Mouse (Mus musculus) erythroblast, adult 5-6 weeks (primary cell): ENCODE data around the gene Fam117a. TPM values are rescaled to one million over a fixed set of nuclear protein-coding genes. Genes with fewer than 3 reads are reported as not detected.

Experiments
- ATAC-seq: replicated peaks from 2 replicates; pipeline ENCODE4 v1.8.0; 2016; ENCODE audit warnings: moderate number of reproducible peaks, mild to moderate bottlenecking, moderate TSS enrichment, inconsistent platforms; ENCODE audit not compliant: poor library complexity, low FRiP score, severe bottlenecking
- total RNA-seq, 2 experiments: library from RNA; stranded (forward) in 1 of 2; stranded (reverse) in 1 of 2; fragments of 150-400 nt in 1 of 2; fragments of 200-764, 138-1000 nt in 1 of 2; gene quantifications; 2 replicates each; pipeline versions ENCODE4 v1.2.3 to v1.2.4; 2015 to 2017; ENCODE audit warnings: low replicate concordance in 2 of 2

Gene Fam117a
- total RNA-seq, 2 experiments from 2014 or later, result 321 to 450 TPM

DNA sequence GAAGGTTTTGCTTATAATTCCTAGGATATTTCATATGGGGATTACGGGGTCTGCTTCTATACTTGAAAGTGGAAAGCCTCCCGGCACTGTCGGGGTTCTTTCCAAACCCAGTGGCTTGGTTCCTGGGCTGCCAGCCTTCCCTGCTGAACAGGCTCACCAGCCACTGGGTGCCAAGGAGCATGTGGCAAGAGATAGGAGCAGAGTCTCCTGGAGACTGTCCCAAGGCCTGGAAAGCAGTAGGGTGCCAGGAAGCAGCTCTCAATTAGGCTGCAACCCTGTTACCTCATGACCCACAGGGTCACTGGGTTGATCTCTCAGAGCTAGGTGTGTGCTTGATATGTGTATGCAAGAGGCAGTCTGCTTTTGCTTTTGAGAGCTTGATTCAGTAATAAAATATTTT lies 75.8 kb downstream of the Fam117a start:
- no peak for ATAC-seq

DNA sequence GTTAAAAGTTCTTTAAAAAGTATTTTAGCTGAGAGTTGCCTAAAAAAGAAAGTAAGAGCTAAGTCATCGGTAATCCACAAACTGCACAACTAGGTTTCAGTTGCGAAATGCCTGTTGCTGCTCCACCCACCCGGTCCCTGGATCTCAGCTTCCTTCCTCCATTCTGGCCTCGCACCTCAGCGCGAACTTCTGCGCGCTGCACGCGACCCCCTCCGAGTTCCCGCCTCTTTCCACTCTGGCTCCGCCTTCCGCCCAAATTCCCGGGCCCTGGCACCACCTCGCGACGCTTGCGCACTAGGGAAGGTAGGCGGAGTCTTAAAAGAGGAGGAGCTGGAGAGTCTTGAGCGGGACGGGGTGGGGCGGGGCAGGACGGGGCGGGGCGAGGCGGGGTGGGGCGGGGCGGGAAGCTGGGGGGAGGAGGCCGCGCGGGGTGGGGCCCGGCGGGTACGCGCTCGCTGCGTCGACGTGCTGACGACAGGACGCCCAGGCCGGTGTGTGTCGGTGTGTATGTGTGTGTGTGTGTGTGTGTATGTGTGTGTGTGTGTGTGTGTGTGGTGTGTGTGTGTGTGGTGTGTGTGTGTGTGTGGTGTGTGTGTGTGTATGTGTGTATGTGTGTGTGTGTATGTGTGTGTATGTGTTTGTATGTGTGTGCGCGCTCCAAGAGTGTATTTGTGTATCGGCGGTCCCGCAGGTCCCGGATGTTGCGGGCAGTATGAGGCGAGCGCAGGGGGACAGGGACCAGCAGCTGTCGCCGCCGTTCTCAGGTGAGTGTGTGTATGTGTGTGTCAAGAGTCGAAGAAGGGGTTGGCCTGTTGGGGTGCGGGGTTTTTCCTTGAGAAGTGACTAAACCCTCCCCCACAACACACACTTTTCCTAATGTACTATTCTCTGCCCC lies 77.1 kb downstream of the Fam117a start, which contains the start of gene Spop:
TSS of gene Spop (plus strand) at position 440 of the 895 bp plus-strand sequence.
- peak; percentile 84 for ATAC-seq

DNA sequence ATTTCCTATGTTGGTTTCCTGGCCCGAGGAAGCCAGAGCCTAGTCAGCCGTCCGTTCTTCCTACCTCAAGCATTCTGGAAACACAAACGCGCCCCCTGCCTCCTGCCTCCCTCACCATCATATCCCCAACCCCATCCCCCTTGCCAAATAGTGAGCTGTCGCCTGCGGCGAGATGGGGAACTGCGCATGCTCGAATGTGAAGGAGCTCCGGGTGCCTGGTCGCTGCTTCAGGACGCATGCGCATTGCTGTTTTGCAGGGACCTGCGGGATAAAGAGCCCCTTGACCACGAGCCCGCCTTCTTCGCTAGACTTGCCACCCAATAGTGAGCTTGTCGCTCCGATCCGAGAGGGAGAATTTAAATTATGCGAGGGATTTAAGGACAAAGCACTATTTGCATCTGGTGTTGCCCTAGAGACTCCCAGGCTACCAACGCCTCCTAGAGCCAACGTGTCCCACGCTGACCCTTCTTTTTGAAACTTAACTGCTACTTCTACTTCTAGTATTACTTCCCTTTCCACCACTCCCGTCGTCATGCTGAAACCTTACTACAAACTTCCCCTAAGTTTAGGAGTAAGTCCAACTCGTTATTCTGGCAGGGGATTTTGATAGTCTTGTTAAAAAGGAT lies 77.8 kb downstream of the Fam117a start:
- ATAC-seq, result peak; percentile 87

DNA sequence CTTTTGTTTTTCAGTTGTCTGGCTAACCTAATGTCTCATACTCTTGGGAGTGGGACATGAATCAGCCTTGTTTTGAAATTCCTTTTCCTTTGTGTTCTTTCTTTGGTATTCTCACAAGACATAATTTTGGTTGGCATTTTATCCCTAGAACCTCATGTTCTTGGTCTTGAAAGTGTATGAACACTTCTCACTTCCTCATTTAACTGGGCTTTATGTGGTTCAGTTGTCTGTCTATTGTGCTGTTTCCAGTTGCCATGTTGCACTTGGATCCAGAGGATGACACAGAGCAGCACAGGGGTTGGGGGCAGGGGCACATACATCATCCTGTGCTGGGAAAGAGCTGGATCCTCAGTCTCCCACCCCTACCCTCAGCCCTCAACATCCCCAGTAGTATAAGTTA lies 79.1 kb downstream of the Fam117a start:
- ATAC-seq, result no peak

DNA sequence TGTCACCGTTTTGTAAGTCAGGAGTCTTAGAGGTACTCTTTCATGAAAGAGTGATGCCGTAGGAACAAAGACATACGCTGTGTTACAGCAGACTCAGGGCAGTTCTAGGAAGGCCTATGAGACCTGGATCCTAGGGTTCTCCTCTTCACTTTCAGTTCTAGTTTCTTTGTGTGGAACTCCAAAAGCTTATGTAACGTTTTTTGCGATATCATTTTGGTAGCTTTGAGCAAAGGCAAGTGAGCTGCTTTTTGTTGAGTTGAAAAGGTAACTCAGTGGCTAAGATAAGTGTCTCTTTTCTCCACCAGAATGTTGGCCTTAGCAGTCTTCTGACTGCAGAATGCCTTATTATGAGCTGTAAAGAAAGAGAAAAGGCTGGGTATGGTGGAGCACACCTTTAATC lies 80.5 kb downstream of the Fam117a start:
- no peak for ATAC-seq

DNA sequence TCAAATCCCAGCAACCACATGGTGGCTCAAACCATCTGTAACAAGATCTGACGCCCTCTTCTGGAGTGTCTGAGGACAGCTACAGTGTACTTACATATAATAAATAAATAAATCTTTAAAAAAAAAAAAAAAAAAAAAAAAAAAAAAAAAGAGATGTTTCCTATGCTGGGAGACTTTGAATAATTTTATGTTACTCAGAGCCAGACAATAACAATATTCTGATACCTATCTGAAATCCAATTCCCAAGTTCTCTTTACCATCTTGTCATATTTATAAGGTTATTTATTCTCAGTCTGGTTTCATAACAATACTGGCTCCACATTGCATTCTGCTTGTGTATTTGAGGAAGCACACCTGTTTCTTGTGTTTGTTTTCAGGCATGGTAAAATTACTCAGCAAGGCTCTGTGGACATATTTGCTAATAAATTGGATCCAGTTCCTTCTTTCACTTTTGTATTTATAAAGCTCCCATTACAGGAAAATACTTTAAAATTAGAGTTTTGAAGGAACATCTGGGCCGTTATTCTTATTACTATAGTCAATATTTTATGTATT lies 84.1 kb downstream of the Fam117a start:
- ATAC-seq, result no peak

DNA sequence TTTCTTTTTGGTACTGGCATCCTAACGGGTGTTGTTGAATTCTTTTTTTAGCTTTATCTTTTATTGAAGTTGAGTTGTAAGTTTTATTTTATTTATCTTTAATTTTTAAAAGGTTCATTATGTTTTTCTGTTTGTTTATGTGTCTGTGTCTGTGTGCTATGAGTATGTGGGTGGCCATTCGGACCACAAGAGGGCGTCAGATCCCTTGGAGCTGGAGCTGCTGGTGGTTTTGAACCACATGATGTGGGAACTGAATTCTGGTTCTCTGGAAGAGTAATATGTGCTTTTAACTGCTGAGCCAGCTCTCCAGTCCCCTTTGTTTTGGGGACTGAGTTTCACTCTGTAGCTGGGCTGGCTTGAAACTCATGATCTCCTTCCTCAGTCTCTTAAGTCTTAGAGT lies 86.7 kb downstream of the Fam117a start:
- no peak for ATAC-seq

DNA sequence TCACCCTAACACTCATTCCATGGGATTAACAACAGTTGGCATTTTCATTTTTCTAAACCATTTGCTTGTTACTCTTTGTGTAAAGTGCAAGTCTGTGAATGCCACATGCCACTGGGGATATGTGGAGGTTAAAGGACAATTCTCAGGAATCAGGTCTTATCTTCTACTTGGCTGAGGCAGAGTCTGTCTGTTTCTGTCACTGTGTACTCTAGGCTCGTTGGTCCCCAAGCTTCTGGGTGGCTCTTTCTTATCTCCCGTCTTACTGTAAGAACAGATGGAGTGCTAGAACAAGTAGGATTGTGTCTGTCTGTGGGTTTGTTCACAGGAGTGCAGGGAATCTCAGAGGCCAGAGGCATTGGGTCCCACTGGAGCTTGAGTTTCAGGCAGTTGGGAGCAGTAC lies 94.5 kb downstream of the Fam117a start:
- no peak for ATAC-seq

Other genes starting within 250 kb of the Fam117a start
- gene Dlx3, start 216.9 kb upstream of the Fam117a start, total RNA-seq (2015; ENCODE audit: low replicate concordance), result not detected in 2 replicates
- gene Dlx3, start 216.9 kb upstream of the Fam117a start, total RNA-seq (2017; ENCODE audit: low replicate concordance), result not detected in 2 replicates
- gene Dlx4, start 190.8 kb upstream of the Fam117a start, total RNA-seq (2015; ENCODE audit: low replicate concordance), result not detected in 2 replicates
- 0.70 TPM in 1 of 2 replicates, not detected in the other for gene Dlx4, start 190.8 kb upstream of the Fam117a start, total RNA-seq (2017; ENCODE audit: low replicate concordance)
- gene Tac4, start 75.5 kb upstream of the Fam117a start, total RNA-seq (2015; ENCODE audit: low replicate concordance), result not detected in 2 replicates
- 0.84 TPM in 1 of 2 replicates, not detected in the other for gene Tac4, start 75.5 kb upstream of the Fam117a start, total RNA-seq (2017; ENCODE audit: low replicate concordance)
- 33.8 and 39.3 TPM in 2 replicates for gene Kat7, start 26.8 kb upstream of the Fam117a start, total RNA-seq (2015; ENCODE audit: low replicate concordance)
- gene Kat7, start 26.8 kb upstream of the Fam117a start, total RNA-seq (2017; ENCODE audit: low replicate concordance), result 41.5 and 65.5 TPM in 2 replicates
- 20.8 and 23.0 TPM in 2 replicates for gene Slc35b1, start 47.7 kb downstream of the Fam117a start, total RNA-seq (2015; ENCODE audit: low replicate concordance)
- gene Slc35b1, start 47.7 kb downstream of the Fam117a start, total RNA-seq (2017; ENCODE audit: low replicate concordance), result 31.4 and 40.6 TPM in 2 replicates
- 38.9 and 51.9 TPM in 2 replicates for gene Spop, start 77.1 kb downstream of the Fam117a start, total RNA-seq (2015; ENCODE audit: low replicate concordance)
- 43.5 and 60.1 TPM in 2 replicates for gene Spop, start 77.1 kb downstream of the Fam117a start, total RNA-seq (2017; ENCODE audit: low replicate concordance)
- gene Nxph3, start 177.6 kb downstream of the Fam117a start, total RNA-seq (2015; ENCODE audit: low replicate concordance), result not detected in 2 replicates
- gene Nxph3, start 177.6 kb downstream of the Fam117a start, total RNA-seq (2017; ENCODE audit: low replicate concordance), result not detected in 2 replicates